Mouse (Mus musculus): ENCODE measurements around the gene Shisa2. TPM values are rescaled to one million over a fixed set of nuclear protein-coding genes. Genes with fewer than 3 reads are reported as not detected.

Shisa2 gene
- polyA plus RNA-seq, 1 experiment from 2014 or later = 4.7 TPM

DNA sequence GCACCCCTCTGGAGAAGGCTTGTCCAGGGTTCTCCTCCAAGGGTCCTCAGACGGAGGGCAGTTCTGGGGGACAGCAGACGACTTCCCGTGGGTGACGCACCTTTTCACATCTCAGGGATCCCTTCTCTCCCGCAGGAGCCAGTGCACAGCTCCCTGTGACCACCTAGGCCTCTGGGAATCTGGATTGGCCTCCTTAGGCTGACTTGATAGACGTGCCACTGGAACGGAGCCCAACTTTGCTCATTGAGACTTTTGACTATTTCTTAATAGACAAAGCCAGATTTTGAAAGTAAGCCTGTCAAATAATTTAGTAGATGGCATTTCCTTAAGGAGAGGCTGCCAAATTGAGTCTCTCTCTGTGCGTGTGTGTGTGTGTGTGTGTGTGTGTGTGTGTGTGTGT is 1.6 kb downstream of the Shisa2 start:
- no peaks in the 10 kb centered on the region; the same call in 1 of the 2 replicates for H3K36me3 ChIP-seq (ENCODE audit: control insufficient read depth, insufficient read depth, low read length)
- peaks cover 12% of the 10 kb centered on the region; the same call in 1 of the 2 replicates for H3K4me1 ChIP-seq (ENCODE audit: control insufficient read depth, insufficient read depth, low read length)
- H3K4me2 ChIP-seq (ENCODE audit: low read length) = peak overlapping the region; percentile 82
- 13% methylated on average over 8 of the region's 8 CpGs for WGBS
- H3K9ac ChIP-seq (ENCODE audit: low read depth, low read length) = peak overlapping the region; percentile 75
- peak overlapping the region; percentile 74 for H3K4me3 ChIP-seq (ENCODE audit: low read depth, low read length)
- no peaks in the 10 kb centered on the region for H3K9me3 ChIP-seq (replicated peaks; ENCODE audit: control insufficient read depth, low read length, poor library complexity, severe bottlenecking)
- no peak for ATAC-seq
- peaks cover 5% of the 10 kb centered on the region; the same call in 1 of the 2 replicates for H3K27me3 ChIP-seq (ENCODE audit: control insufficient read depth, insufficient read depth, low read depth, low read length)
- H3K27ac ChIP-seq (ENCODE audit: low read length) = no peak overlapping the region

DNA sequence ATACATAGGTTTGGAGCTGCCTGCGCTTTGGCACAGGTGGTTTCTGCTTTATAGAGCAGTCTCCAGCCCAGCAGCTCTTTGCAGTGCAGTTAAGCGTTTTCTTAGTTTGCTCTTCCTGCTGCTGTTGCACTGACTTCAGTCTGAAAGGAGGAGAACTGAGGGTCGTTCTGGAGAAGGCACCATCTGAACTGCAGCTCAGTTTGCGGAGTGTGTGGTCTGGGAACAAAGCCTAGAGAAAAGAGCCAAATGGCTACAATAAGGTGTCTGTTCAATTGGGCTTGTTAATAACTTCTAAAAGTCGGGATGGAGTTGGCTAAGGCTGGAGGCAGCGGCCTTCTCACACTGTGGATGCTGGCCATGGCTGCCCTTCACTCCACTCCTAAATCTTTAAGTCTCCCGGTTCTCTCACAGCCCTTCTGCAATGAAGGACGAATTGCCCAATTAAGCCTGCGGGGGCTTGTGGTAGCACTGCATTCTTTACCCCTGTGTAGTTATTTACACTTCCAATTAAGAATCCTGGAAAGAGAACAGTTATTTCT is 2.1 kb downstream of the Shisa2 start:
- peaks cover 5% of the 10 kb centered on the region; the same call in 1 of the 2 replicates for H3K27me3 ChIP-seq (ENCODE audit: control insufficient read depth, insufficient read depth, low read depth, low read length)
- peak overlapping the region; percentile 74 for H3K4me3 ChIP-seq (ENCODE audit: low read depth, low read length)
- no peaks in the 10 kb centered on the region for H3K9me3 ChIP-seq (replicated peaks; ENCODE audit: control insufficient read depth, low read length, poor library complexity, severe bottlenecking)
- WGBS = 24% methylated on average over 9 of the region's 9 CpGs
- H3K4me1 ChIP-seq (ENCODE audit: control insufficient read depth, insufficient read depth, low read length) = peaks cover 12% of the 10 kb centered on the region; the same call in 1 of the 2 replicates
- peak overlapping the region; percentile 82 for H3K4me2 ChIP-seq (ENCODE audit: low read length)
- no peak overlapping the region for H3K9ac ChIP-seq (ENCODE audit: low read depth, low read length)
- no peak overlapping the region for H3K27ac ChIP-seq (ENCODE audit: low read length)
- H3K36me3 ChIP-seq (ENCODE audit: control insufficient read depth, insufficient read depth, low read length) = no peaks in the 10 kb centered on the region; the same call in 1 of the 2 replicates
- no peak for ATAC-seq

DNA sequence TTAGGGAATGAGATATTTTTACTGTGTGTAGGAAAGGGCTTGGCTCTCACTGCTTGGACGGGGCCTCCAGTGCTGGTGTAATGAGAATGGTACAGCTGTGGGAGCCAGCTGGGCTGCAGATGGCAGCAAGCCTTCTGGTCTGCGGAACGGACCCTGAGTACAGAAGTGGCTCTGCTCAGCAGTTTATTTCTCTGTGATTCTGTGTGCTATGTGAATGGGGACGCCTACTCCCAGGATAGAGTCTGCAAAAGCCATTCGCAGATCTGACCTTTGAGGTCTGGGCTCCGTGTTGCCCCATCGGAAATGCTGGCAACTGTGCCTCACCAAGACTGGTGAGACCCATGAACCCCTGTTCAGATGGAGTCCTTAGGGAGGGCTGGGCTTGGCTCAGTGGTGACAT is 2.7 kb downstream of the Shisa2 start:
- H3K36me3 ChIP-seq (ENCODE audit: control insufficient read depth, insufficient read depth, low read length) = no peaks in the 10 kb centered on the region; the same call in 1 of the 2 replicates
- 0 out of 2 replicates have a peak overlapping the region, but pooled peaks have one; percentile 1 for H3K9ac ChIP-seq (ENCODE audit: low read depth, low read length)
- H3K4me2 ChIP-seq (ENCODE audit: low read length) = peak overlapping the region; percentile 82
- WGBS = 26% methylated on average over 7 of the region's 7 CpGs
- peak overlapping the region; percentile 74 for H3K4me3 ChIP-seq (ENCODE audit: low read depth, low read length)
- H3K4me1 ChIP-seq (ENCODE audit: control insufficient read depth, insufficient read depth, low read length) = peaks cover 12% of the 10 kb centered on the region; the same call in 1 of the 2 replicates
- H3K9me3 ChIP-seq (replicated peaks; ENCODE audit: control insufficient read depth, low read length, poor library complexity, severe bottlenecking) = no peaks in the 10 kb centered on the region
- ATAC-seq = no peak; the same call in 1 of the 2 replicates
- H3K27me3 ChIP-seq (ENCODE audit: control insufficient read depth, insufficient read depth, low read depth, low read length) = peaks cover 5% of the 10 kb centered on the region; the same call in 1 of the 2 replicates
- no peak overlapping the region for H3K27ac ChIP-seq (ENCODE audit: low read length)

DNA sequence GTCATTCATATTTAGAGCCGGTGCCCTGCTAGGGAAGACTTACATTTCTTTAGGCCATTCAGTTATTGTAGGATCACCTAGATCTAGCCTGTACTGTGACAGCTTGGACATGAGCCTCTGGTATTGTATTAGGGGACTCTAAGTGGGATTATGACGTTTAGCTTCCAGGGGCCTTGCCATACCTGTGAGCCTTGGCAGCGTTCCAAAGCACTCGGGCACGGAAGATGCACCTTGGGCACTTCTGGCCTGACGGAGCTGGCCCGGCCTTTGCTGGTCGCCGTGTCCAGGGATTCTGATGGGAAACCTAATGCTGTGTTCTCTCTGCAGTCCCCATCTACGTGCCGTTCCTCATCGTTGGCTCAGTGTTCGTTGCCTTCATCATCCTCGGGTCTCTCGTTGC is 4.2 kb downstream of the Shisa2 start:
- H3K27me3 ChIP-seq (ENCODE audit: control insufficient read depth, insufficient read depth, low read depth, low read length) = 0 out of 2 replicates have a peak, but pooled peaks cover 2% of the 10 kb centered on the region
- no peak overlapping the region for H3K9ac ChIP-seq (ENCODE audit: low read depth, low read length)
- H3K4me3 ChIP-seq (ENCODE audit: low read depth, low read length) = no peak overlapping the region
- peaks cover 12% of the 10 kb centered on the region; the same call in 1 of the 2 replicates for H3K4me1 ChIP-seq (ENCODE audit: control insufficient read depth, insufficient read depth, low read length)
- ATAC-seq = no peak
- no peaks in the 10 kb centered on the region for H3K9me3 ChIP-seq (replicated peaks; ENCODE audit: control insufficient read depth, low read length, poor library complexity, severe bottlenecking)
- WGBS = 89% methylated on average over 15 of the region's 15 CpGs
- H3K27ac ChIP-seq (ENCODE audit: low read length) = no peak overlapping the region
- H3K4me2 ChIP-seq (ENCODE audit: low read length) = no peak overlapping the region
- H3K36me3 ChIP-seq (ENCODE audit: control insufficient read depth, insufficient read depth, low read length) = no peaks in the 10 kb centered on the region; the same call in 1 of the 2 replicates

DNA sequence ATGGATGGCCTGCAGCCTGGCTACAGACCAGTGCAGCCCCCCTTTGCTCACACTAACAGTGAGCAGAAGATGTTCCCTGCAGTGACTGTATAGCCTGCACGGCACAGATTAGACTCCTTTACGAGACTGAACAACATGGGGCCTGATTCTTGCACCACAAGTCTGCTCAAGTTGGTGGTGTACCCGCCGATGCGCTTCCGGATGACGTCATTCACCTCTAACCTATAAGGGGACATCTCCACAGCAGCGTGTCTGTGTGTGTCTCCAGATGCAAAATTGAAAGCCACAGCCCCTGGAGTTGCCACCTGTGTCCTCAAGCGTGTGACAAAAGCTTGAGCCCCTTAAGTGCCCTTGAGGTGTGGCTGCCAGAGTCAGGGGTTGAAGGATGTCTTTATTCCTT is 5.0 kb downstream of the Shisa2 start:
- peaks cover 12% of the 10 kb centered on the region; the same call in 1 of the 2 replicates for H3K4me1 ChIP-seq (ENCODE audit: control insufficient read depth, insufficient read depth, low read length)
- H3K36me3 ChIP-seq (ENCODE audit: control insufficient read depth, insufficient read depth, low read length) = no peaks in the 10 kb centered on the region; the same call in 1 of the 2 replicates
- H3K27ac ChIP-seq (ENCODE audit: low read length) = no peak overlapping the region
- no peaks in the 10 kb centered on the region for H3K9me3 ChIP-seq (replicated peaks; ENCODE audit: control insufficient read depth, low read length, poor library complexity, severe bottlenecking)
- H3K27me3 ChIP-seq (ENCODE audit: control insufficient read depth, insufficient read depth, low read depth, low read length) = no peaks in the 10 kb centered on the region
- no peak overlapping the region for H3K4me2 ChIP-seq (ENCODE audit: low read length)
- no peak overlapping the region for H3K4me3 ChIP-seq (ENCODE audit: low read depth, low read length)
- WGBS = 80% methylated on average over 9 of the region's 9 CpGs
- ATAC-seq = no peak
- no peak overlapping the region for H3K9ac ChIP-seq (ENCODE audit: low read depth, low read length)

DNA sequence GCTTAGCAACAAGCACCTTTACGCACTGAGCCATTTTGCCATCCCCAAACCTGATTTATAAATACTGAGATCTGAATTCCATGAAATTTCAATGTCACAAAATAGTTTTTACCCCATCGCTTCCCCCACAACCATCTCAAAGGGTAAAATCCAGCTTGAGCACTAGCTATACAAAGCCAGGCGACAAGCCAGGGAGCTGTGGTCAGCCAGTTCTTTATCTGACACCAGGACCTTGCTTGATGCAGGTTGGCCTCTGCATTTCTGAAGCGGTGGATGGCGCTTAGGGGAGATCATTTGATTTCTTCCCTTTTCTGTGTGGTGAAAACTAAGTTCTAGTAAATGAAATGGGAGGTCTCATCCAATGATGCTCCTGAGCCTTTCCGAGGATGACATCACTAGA is 7.0 kb downstream of the Shisa2 start:
- WGBS = 94% methylated on average over 6 of the region's 6 CpGs
- Histone ChIP-seq H3K9ac (ENCODE audit: low read depth, low read length) (no peak overlapping the region), H3K4me2 (ENCODE audit: low read length) (no peak overlapping the region), H3K36me3 (ENCODE audit: control insufficient read depth, insufficient read depth, low read length) (no peaks in the 10 kb centered on the region; the same call in 1 of the 2 replicates), H3K4me1 (ENCODE audit: control insufficient read depth, insufficient read depth, low read length) (peaks cover 3% of the 10 kb centered on the region; the same call in 1 of the 2 replicates), H3K4me3 (ENCODE audit: low read depth, low read length) (no peak overlapping the region), H3K27ac (ENCODE audit: low read length) (no peak overlapping the region), H3K27me3 (ENCODE audit: control insufficient read depth, insufficient read depth, low read depth, low read length) (no peaks in the 10 kb centered on the region), H3K9me3 (replicated peaks; ENCODE audit: control insufficient read depth, low read length, poor library complexity, severe bottlenecking) (no peaks in the 10 kb centered on the region)
- no peak for ATAC-seq

DNA sequence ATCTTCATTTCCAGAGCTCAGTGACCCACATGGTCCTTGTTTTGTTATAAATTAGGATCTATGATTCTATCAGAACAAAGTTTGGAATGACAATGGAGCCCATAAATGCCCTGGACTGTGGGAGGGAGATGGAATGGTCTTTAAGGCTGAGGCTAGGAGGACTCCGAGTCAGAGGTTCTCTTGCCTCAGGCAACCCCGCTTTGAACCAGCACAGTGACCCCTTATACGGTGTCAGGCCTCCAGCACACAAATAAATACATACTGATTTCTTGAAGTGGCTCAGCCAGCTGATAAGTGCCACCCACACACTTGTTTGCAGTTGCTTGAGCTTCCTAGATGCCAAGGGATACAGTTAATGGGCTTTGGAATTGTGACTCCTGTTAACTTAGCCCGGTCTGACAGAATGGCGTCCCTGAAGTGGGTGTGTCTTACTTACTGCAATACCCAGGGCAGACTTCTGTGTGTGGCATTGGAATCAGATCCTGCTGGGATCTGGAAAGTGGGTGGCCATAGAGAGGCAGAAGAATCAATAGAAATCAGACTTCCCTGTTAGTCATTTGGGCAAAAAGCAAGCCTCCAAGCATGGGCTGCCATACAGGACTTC is 8.3 kb downstream of the Shisa2 start:
- no peak overlapping the region for H3K4me2 ChIP-seq (ENCODE audit: low read length)
- no peaks in the 10 kb centered on the region for H3K4me1 ChIP-seq (ENCODE audit: control insufficient read depth, insufficient read depth, low read length)
- 81% methylated on average over 5 of the region's 5 CpGs for WGBS
- no peak for ATAC-seq
- no peak overlapping the region for H3K4me3 ChIP-seq (ENCODE audit: low read depth, low read length)
- H3K9ac ChIP-seq (ENCODE audit: low read depth, low read length) = no peak overlapping the region
- H3K9me3 ChIP-seq (replicated peaks; ENCODE audit: control insufficient read depth, low read length, poor library complexity, severe bottlenecking) = no peaks in the 10 kb centered on the region
- no peaks in the 10 kb centered on the region; the same call in 1 of the 2 replicates for H3K36me3 ChIP-seq (ENCODE audit: control insufficient read depth, insufficient read depth, low read length)
- H3K27ac ChIP-seq (ENCODE audit: low read length) = no peak overlapping the region
- no peaks in the 10 kb centered on the region for H3K27me3 ChIP-seq (ENCODE audit: control insufficient read depth, insufficient read depth, low read depth, low read length)

DNA sequence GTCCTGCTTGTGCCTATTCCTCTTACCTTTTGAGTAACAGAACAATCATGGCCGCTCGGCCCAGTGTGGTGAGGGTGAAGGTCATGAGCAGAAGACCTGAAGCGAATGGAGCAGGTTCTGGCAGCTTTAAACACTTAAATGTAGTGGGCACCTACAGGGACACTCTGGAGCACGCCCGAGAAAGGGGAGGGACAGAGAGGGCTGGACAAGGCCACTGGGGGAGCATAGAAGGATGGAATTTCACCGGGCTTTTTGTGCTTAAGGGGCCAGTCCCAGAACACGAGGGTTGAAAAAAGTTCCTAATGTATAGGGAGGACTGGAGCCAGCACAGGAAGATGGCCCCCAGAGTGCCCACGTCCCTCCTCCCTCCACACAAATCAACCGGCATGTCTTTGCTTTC is 8.9 kb downstream of the Shisa2 start:
- H3K9me3 ChIP-seq (replicated peaks; ENCODE audit: control insufficient read depth, low read length, poor library complexity, severe bottlenecking) = no peaks in the 10 kb centered on the region
- no peak overlapping the region for H3K4me2 ChIP-seq (ENCODE audit: low read length)
- H3K9ac ChIP-seq (ENCODE audit: low read depth, low read length) = no peak overlapping the region
- no peaks in the 10 kb centered on the region; the same call in 1 of the 2 replicates for H3K36me3 ChIP-seq (ENCODE audit: control insufficient read depth, insufficient read depth, low read length)
- no peaks in the 10 kb centered on the region for H3K4me1 ChIP-seq (ENCODE audit: control insufficient read depth, insufficient read depth, low read length)
- no peak for ATAC-seq
- no peak overlapping the region for H3K4me3 ChIP-seq (ENCODE audit: low read depth, low read length)
- WGBS = 75% methylated on average over 9 of the region's 9 CpGs
- no peak overlapping the region for H3K27ac ChIP-seq (ENCODE audit: low read length)
- H3K27me3 ChIP-seq (ENCODE audit: control insufficient read depth, insufficient read depth, low read depth, low read length) = no peaks in the 10 kb centered on the region
